ENCODE assay signal across 20 mouse cellular contexts in genomic region chr9:66675566-66675965, GRCm38 (mm10). TPM values are rescaled to one million over a fixed set of nuclear protein-coding genes. Genes with fewer than 3 reads are reported as not detected.
"Had no signal": no experiment of that assay in that cellular context is flagged by ENCODE, and none has a peak within 500 bp of the region (broad histone marks: within the 10 kb centered on the region; RNA-seq: fewer than 3 reads in every experiment).

No protein-coding gene starts in this region.

- H3K4me3 ChIP-seq: liver, embryonic 13.5 days; midbrain, embryonic 12.5 days; midbrain, embryonic 15.5 days; neural tube, embryonic 12.5 days; neural tube, embryonic 15.5 days; stomach, embryonic 15.5 days had no signal

- H3K9me3 ChIP-seq: liver, embryonic 13.5 days; midbrain, embryonic 12.5 days; midbrain, embryonic 15.5 days; neural tube, embryonic 12.5 days; neural tube, embryonic 15.5 days; stomach, embryonic 15.5 days had no signal

- H3K27ac ChIP-seq: liver, embryonic 13.5 days; midbrain, embryonic 12.5 days; midbrain, embryonic 15.5 days; neural tube, embryonic 12.5 days; neural tube, embryonic 15.5 days; stomach, embryonic 15.5 days had no signal

- H3K9ac ChIP-seq: liver, embryonic 13.5 days; midbrain, embryonic 12.5 days; midbrain, embryonic 15.5 days; neural tube, embryonic 12.5 days; neural tube, embryonic 15.5 days; stomach, embryonic 15.5 days had no signal

- H3K36me3 ChIP-seq: liver, embryonic 13.5 days; midbrain, embryonic 12.5 days; midbrain, embryonic 15.5 days; neural tube, embryonic 12.5 days; neural tube, embryonic 15.5 days; stomach, embryonic 15.5 days had no signal

- H3K27me3 ChIP-seq: liver, embryonic 13.5 days; midbrain, embryonic 12.5 days; midbrain, embryonic 15.5 days; neural tube, embryonic 12.5 days; neural tube, embryonic 15.5 days; stomach, embryonic 15.5 days had no signal

- H3K4me2 ChIP-seq: liver, embryonic 13.5 days; midbrain, embryonic 12.5 days; midbrain, embryonic 15.5 days; neural tube, embryonic 12.5 days; neural tube, embryonic 15.5 days; stomach, embryonic 15.5 days had no signal

- DNase-seq: kidney, adult 18-20 months; kidney, adult 9 months; kidney, postnatal 14 days; kidney, postnatal 4 days; liver, embryonic 13.5 days; lung, adult 2 months; lung, postnatal 14 days; lung, postnatal 4 days; right cerebral cortex, adult 18-20 months; right cerebral cortex, postnatal 25 days; spleen, adult 18-20 months; thymus, postnatal 25 days had no signal

- H3K4me1 ChIP-seq: midbrain, embryonic 12.5 days; midbrain, embryonic 15.5 days; neural tube, embryonic 12.5 days; neural tube, embryonic 15.5 days; stomach, embryonic 15.5 days had no signal

- ATAC-seq: inflammation-experienced regulatory T-cells, adult 6 months; intestine, embryonic 16.5 days; midbrain, embryonic 15.5 days had no signal

RNA-seq across cellular contexts. Expression of gene Car12, which starts 37.9 kb away (rescaled TPM):
- total RNA-seq: liver, adult 2 months had no signal
- polyA plus RNA-seq: liver, adult 2 months had no signal
